Mouse (Mus musculus): ENCODE results near the gene Pi16. TPM values are rescaled to one million over a fixed set of nuclear protein-coding genes. Genes with fewer than 3 reads are reported as not detected.

Gene Pi16
- polyA plus RNA-seq, 1 experiment from 2014 or later, result 1.3 TPM

- Histone ChIP-seq H3K4me3 (no peak overlapping the region), H3K27me3 (no peaks in the 10 kb centered on the region), H3K36me3 (peaks cover 18% of the 10 kb centered on the region), H3K4me2 (no peak overlapping the region), H3K4me1 (replicated peaks) (peaks cover 13% of the 10 kb centered on the region), H3K9ac (0 out of 2 replicates have a peak overlapping the region, but pooled peaks have one; percentile 1), H3K27ac (no peak overlapping the region), H3K9me3 (no peaks in the 10 kb centered on the region)
- WGBS, result 62% methylated on average over 7 of the region's 7 CpGs
- no peak for ATAC-seq (ENCODE audit: low FRiP score)
Observed at GRCm38 (mm10) chr17:29305871-29306270, 11.6 kb upstream of the Pi16 start.

GRCm38 (mm10) chr17:29310056-29310623, 7.3 kb upstream of the Pi16 start:
- 67% methylated on average over 21 of the region's 21 CpGs for WGBS
- Histone ChIP-seq H3K27me3 (no peaks in the 10 kb centered on the region), H3K36me3 (no peaks in the 10 kb centered on the region), H3K9me3 (no peaks in the 10 kb centered on the region), H3K9ac (no peak overlapping the region), H3K4me2 (no peak overlapping the region), H3K4me3 (no peak overlapping the region), H3K4me1 (replicated peaks) (peaks cover 8% of the 10 kb centered on the region), H3K27ac (no peak overlapping the region)
- ATAC-seq (ENCODE audit: low FRiP score), result no peak

- 88% methylated on average over 8 of the region's 8 CpGs for WGBS
- Histone ChIP-seq H3K4me1 (replicated peaks) (peaks cover 3% of the 10 kb centered on the region; the same call in 1 of the 2 replicates), H3K9me3 (no peaks in the 10 kb centered on the region), H3K27ac (no peak overlapping the region), H3K36me3 (no peaks in the 10 kb centered on the region), H3K9ac (no peak overlapping the region), H3K4me2 (no peak overlapping the region), H3K4me3 (no peak overlapping the region), H3K27me3 (no peaks in the 10 kb centered on the region)
- ATAC-seq (ENCODE audit: low FRiP score), result no peak
Observed at GRCm38 (mm10) chr17:29311602-29312001, 5.9 kb upstream of the Pi16 start.

- H3K9me3 ChIP-seq, result no peaks in the 10 kb centered on the region
- H3K4me3 ChIP-seq, result no peak overlapping the region
- H3K4me2 ChIP-seq, result no peak overlapping the region
- peaks cover 3% of the 10 kb centered on the region; the same call in 1 of the 2 replicates for H3K4me1 ChIP-seq (replicated peaks)
- no peaks in the 10 kb centered on the region for H3K36me3 ChIP-seq
- H3K27me3 ChIP-seq, result no peaks in the 10 kb centered on the region
- no peak overlapping the region for H3K9ac ChIP-seq
- H3K27ac ChIP-seq, result no peak overlapping the region
- no peak for ATAC-seq (ENCODE audit: low FRiP score)
- 92% methylated on average over 2 of the region's 2 CpGs for WGBS
Observed at GRCm38 (mm10) chr17:29312082-29312481, 5.4 kb upstream of the Pi16 start.

GRCm38 (mm10) chr17:29313300-29313699, 4.2 kb upstream of the Pi16 start:
- no peaks in the 10 kb centered on the region for H3K9me3 ChIP-seq
- no peak overlapping the region for H3K9ac ChIP-seq
- H3K4me3 ChIP-seq, result no peak overlapping the region
- H3K27ac ChIP-seq, result no peak overlapping the region
- no peaks in the 10 kb centered on the region for H3K36me3 ChIP-seq
- no peak overlapping the region for H3K4me2 ChIP-seq
- H3K27me3 ChIP-seq, result no peaks in the 10 kb centered on the region
- ATAC-seq (ENCODE audit: low FRiP score), result no peak
- peaks cover 3% of the 10 kb centered on the region; the same call in 1 of the 2 replicates for H3K4me1 ChIP-seq (replicated peaks)

GRCm38 (mm10) chr17:29315672-29316465, 1.6 kb upstream of the Pi16 start:
- Histone ChIP-seq H3K27ac (no peak overlapping the region), H3K4me3 (no peak overlapping the region), H3K4me1 (replicated peaks) (peaks cover 9% of the 10 kb centered on the region; the same call in 1 of the 2 replicates), H3K27me3 (peaks cover 25% of the 10 kb centered on the region), H3K4me2 (no peak overlapping the region), H3K9ac (no peak overlapping the region), H3K9me3 (no peaks in the 10 kb centered on the region), H3K36me3 (no peaks in the 10 kb centered on the region)
- WGBS, result 47% methylated on average over 9 of the region's 9 CpGs
- no peak for ATAC-seq (ENCODE audit: low FRiP score)

GRCm38 (mm10) chr17:29316891-29317290, 589 bp upstream of the Pi16 start:
- Histone ChIP-seq H3K27ac (no peak overlapping the region), H3K9ac (no peak overlapping the region), H3K4me3 (no peak overlapping the region), H3K27me3 (peaks cover 35% of the 10 kb centered on the region), H3K9me3 (no peaks in the 10 kb centered on the region), H3K4me1 (replicated peaks) (peaks cover 10% of the 10 kb centered on the region), H3K4me2 (no peak overlapping the region), H3K36me3 (no peaks in the 10 kb centered on the region)
- 81% methylated on average over 3 of the region's 3 CpGs for WGBS
- no peak for ATAC-seq (ENCODE audit: low FRiP score)

GRCm38 (mm10) chr17:29318731-29319250, 1.3 kb downstream of the Pi16 start:
- H3K27ac ChIP-seq, result no peak overlapping the region; the same call in 1 of the 2 replicates
- H3K9me3 ChIP-seq, result no peaks in the 10 kb centered on the region
- H3K4me3 ChIP-seq, result no peak overlapping the region
- WGBS, result 51% methylated on average over 6 of the region's 6 CpGs
- no peak overlapping the region for H3K4me2 ChIP-seq
- H3K36me3 ChIP-seq, result no peaks in the 10 kb centered on the region
- peaks cover 20% of the 10 kb centered on the region for H3K4me1 ChIP-seq (replicated peaks)
- peaks cover 54% of the 10 kb centered on the region for H3K27me3 ChIP-seq
- ATAC-seq (ENCODE audit: low FRiP score), result no peak
- H3K9ac ChIP-seq, result no peak overlapping the region

GRCm38 (mm10) chr17:29319476-29319875, 2.0 kb downstream of the Pi16 start:
- Histone ChIP-seq H3K4me1 (replicated peaks) (peaks cover 20% of the 10 kb centered on the region), H3K9me3 (no peaks in the 10 kb centered on the region), H3K9ac (no peak overlapping the region), H3K4me2 (no peak overlapping the region), H3K36me3 (no peaks in the 10 kb centered on the region), H3K27me3 (peaks cover 60% of the 10 kb centered on the region), H3K4me3 (no peak overlapping the region), H3K27ac (no peak overlapping the region)
- ATAC-seq (ENCODE audit: low FRiP score), result no peak
- 93% methylated on average over 7 of the region's 7 CpGs for WGBS

- Histone ChIP-seq H3K36me3 (no peaks in the 10 kb centered on the region), H3K4me1 (replicated peaks) (peaks cover 20% of the 10 kb centered on the region), H3K27ac (no peak overlapping the region), H3K4me3 (no peak overlapping the region), H3K27me3 (peaks cover 62% of the 10 kb centered on the region), H3K9me3 (no peaks in the 10 kb centered on the region), H3K4me2 (no peak overlapping the region), H3K9ac (no peak overlapping the region)
- ATAC-seq (ENCODE audit: low FRiP score), result no peak
- 72% methylated on average over 8 of the region's 8 CpGs for WGBS
Observed at GRCm38 (mm10) chr17:29319881-29320639, 2.6 kb downstream of the Pi16 start.

- Histone ChIP-seq H3K27me3 (peaks cover 62% of the 10 kb centered on the region), H3K4me2 (peak overlapping the region; percentile 22; the same call in 1 of the 2 replicates), H3K4me3 (no peak overlapping the region), H3K36me3 (no peaks in the 10 kb centered on the region), H3K27ac (no peak overlapping the region), H3K9me3 (no peaks in the 10 kb centered on the region), H3K9ac (no peak overlapping the region), H3K4me1 (replicated peaks) (peaks cover 32% of the 10 kb centered on the region)
- WGBS, result 15% methylated on average over 41 of the region's 41 CpGs
- no peak for ATAC-seq (ENCODE audit: low FRiP score)
Observed at GRCm38 (mm10) chr17:29321765-29322602, 4.5 kb downstream of the Pi16 start.

Data from hindbrain, embryonic 13.5 days (tissue).